Mouse (Mus musculus) cerebellum, adult 2 months (tissue): ENCODE results near the gene Mast3. TPM values are rescaled to one million over a fixed set of nuclear protein-coding genes. Genes with fewer than 3 reads are reported as not detected.

ENCODE experiments used
- DNase-seq, 2 experiments: peaks; one replicate each; pipeline ENCODE4 v3.0.0; 2021
- H3K27ac ChIP-seq: fragments of 200-500 bp; 2 replicates; pipeline ENCODE4 v1.5.1; 2012; ENCODE audit warnings: low read length, control low read depth, inconsistent platforms; ENCODE audit not compliant: insufficient read depth
- H3K27me3 ChIP-seq: fragments of 200-500 bp; 2 replicates; pipeline ENCODE4 v1.6.1; 2012; ENCODE audit warnings: inconsistent platforms, mild to moderate bottlenecking, low read length, moderate library complexity; ENCODE audit not compliant: control insufficient read depth, insufficient read depth
- H3K4me1 ChIP-seq: fragments of 200-500 bp; 2 replicates; pipeline ENCODE4 v1.6.1; 2011; ENCODE audit warnings: low read length; ENCODE audit not compliant: control insufficient read depth, insufficient read depth
- H3K4me3 ChIP-seq: fragments of 200-500 bp; replicated peaks from 2 replicates; pipeline ENCODE3; 2011; ENCODE audit warnings: mild to moderate bottlenecking, low read depth, low read length, control low read depth; ENCODE audit not compliant: insufficient read depth
- CTCF ChIP-seq: fragments of 200-500 bp; IDR thresholded peaks from 2 replicates; pipeline ENCODE4 v1.5.1; 2011; ENCODE audit warnings: low read depth, mild to moderate bottlenecking, control low read depth, low read length, moderate library complexity, borderline replicate concordance; ENCODE audit not compliant: insufficient read depth
- POLR2A ChIP-seq: fragments of 200-500 bp; IDR thresholded peaks from 2 replicates; pipeline ENCODE4 v1.6.1; 2011; ENCODE audit warnings: low read length, control low read depth, borderline replicate concordance; ENCODE audit not compliant: insufficient read depth
- WGBS: fragments of 180-500 bp; shearing (Covaris S2); methylation state at CpG from one replicate; pipeline ENCODE4 v1.1.7; 2018; 5-methylcytosine and 5-hydroxymethylcytosine counted together
- polyA plus RNA-seq: library from polyadenylated mRNA; depleted of rRNA; stranded (reverse); fragments of >200 nt; gene quantifications from 2 replicates; pipeline ENCODE4 v1.2.3, GENCODE M21; 2012

Gene Mast3
- polyA plus RNA-seq, 1 experiment = 69.5 TPM

GRCm38 (mm10) chr8:70790846-70791245 lies 14.0 kb downstream of the Mast3 start:
- TF ChIP-seq POLR2A (no peak), CTCF (no peak)
- WGBS = 57% methylated on average over 8 of the region's 8 CpGs

GRCm38 (mm10) chr8:70789046-70789445 lies 15.8 kb downstream of the Mast3 start:
- Histone ChIP-seq H3K27ac (no peak overlapping the region), H3K27me3 (no peaks in the 10 kb centered on the region), H3K4me1 (peaks cover 23% of the 10 kb centered on the region), H3K4me3 (no peak overlapping the region)
- 45% methylated on average over 10 of the region's 10 CpGs for WGBS
- no peak for TF ChIP-seq POLR2A
- no peak for TF ChIP-seq CTCF
- peak in 1 of 2 experiments; percentile 31 for DNase-seq

More at GRCm38 (mm10) chr8:70790846-70791245, 14.0 kb downstream of the Mast3 start:
- H3K4me1 ChIP-seq = peaks cover 23% of the 10 kb centered on the region
- H3K27ac ChIP-seq = no peak overlapping the region
- DNase-seq = no peak
- no peaks in the 10 kb centered on the region for H3K27me3 ChIP-seq
- no peak overlapping the region for H3K4me3 ChIP-seq

- DNase-seq = peak; percentile 90 to 93
- H3K4me3 ChIP-seq = peak overlapping the region; percentile 47
- TF ChIP-seq CTCF (no peak), POLR2A (no peak)
- H3K27ac ChIP-seq = no peak overlapping the region
- H3K4me1 ChIP-seq = peaks cover 23% of the 10 kb centered on the region
- 7% methylated on average over 30 of the region's 30 CpGs for WGBS
- no peaks in the 10 kb centered on the region for H3K27me3 ChIP-seq
These were observed 16.8 kb downstream of the Mast3 start for GRCm38 (mm10) chr8:70787941-70788667.

GRCm38 (mm10) chr8:70787051-70787445 lies 17.8 kb downstream of the Mast3 start:
- Histone ChIP-seq H3K27me3 (no peaks in the 10 kb centered on the region), H3K4me3 (no peak overlapping the region), H3K4me1 (peaks cover 17% of the 10 kb centered on the region), H3K27ac (no peak overlapping the region)
- no peak for TF ChIP-seq POLR2A
- no peak for DNase-seq
- 96% methylated on average over 3 of the region's 3 CpGs for WGBS

- TF ChIP-seq CTCF = no peak
- no peak for TF ChIP-seq POLR2A
- Histone ChIP-seq H3K4me1 (peaks cover 17% of the 10 kb centered on the region), H3K27me3 (no peaks in the 10 kb centered on the region), H3K27ac (no peak overlapping the region), H3K4me3 (no peak overlapping the region)
- WGBS = 88% methylated on average over 25 of the region's 25 CpGs
- no peak for DNase-seq
These were observed 18.4 kb downstream of the Mast3 start for GRCm38 (mm10) chr8:70786291-70787050.

- H3K4me3 ChIP-seq = no peak overlapping the region
- no peak overlapping the region for H3K27ac ChIP-seq
- H3K27me3 ChIP-seq = no peaks in the 10 kb centered on the region
- no peak for DNase-seq
- H3K4me1 ChIP-seq = peaks cover 6% of the 10 kb centered on the region
- WGBS = 88% methylated on average over 11 of the region's 11 CpGs
- no peak for TF ChIP-seq POLR2A
- no peak for TF ChIP-seq CTCF
These were observed 24.8 kb downstream of the Mast3 start for GRCm38 (mm10) chr8:70780093-70780492.

GRCm38 (mm10) chr8:70776496-70777444 lies 28.1 kb downstream of the Mast3 start, which contains the start of gene Pik3r2:
TSS of gene Pik3r2 (minus strand) at chr8:70776713.
- Histone ChIP-seq H3K4me3 (peak within 1 kb of the TSS; percentile 85), H3K27me3 (no peaks in the 10 kb centered on the region), H3K4me1 (peaks cover 34% of the 10 kb centered on the region), H3K27ac (peak within 1 kb of the TSS; percentile 74)
- TF ChIP-seq POLR2A = peak; percentile 72
- TF ChIP-seq CTCF = no peak
- under 1% methylated on average over 93 of the region's 94 CpGs for WGBS
- DNase-seq = peak; percentile 97 to 98
